Mouse (Mus musculus) cerebellum, postnatal 4 days (tissue): ENCODE measurements at regions not wholly inside any gene's neighbourhood (a gene's known extent, or its start where the extent isn't known, plus 50 kb on each side); places are given as distances from the start of the nearest gene placed in this dataset.
A peak's percentile ranks its signal among the peaks of the same experiment; 100 is the strongest.

ENCODE experiments used
- DNase-seq, 2 experiments: peaks; one replicate each; pipeline ENCODE4 v3.0.0; 2022; ENCODE audit warnings: low spot score in 2 of 2, mixed read lengths in 1 of 2

GRCm38 (mm10) chr2:139362245-139362847 lies 131.4 kb upstream of the Sptlc3 start:
- DNase-seq: no peak

DNA sequence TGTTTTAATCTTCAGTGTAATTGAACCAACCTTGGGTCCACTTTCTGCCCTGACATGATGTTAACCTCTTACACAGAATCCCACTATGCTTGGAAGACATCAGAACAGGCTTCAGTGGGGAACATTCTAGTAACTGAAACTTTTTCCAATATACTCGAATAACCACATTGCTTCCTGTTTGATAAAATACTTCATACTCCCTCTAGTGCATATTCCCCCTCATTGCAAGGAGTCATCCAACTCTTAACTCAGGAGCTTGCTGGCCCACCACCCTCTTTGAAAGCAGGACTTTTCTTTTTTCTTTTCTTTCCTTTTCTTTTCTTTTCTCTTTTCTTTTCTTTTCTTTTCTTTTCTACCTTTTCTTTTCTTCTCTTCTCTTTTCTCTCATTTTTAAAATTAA lies 123.6 kb upstream of the Sptlc3 start:
- peak in 1 of 2 experiments; percentile 16 for DNase-seq

DNA sequence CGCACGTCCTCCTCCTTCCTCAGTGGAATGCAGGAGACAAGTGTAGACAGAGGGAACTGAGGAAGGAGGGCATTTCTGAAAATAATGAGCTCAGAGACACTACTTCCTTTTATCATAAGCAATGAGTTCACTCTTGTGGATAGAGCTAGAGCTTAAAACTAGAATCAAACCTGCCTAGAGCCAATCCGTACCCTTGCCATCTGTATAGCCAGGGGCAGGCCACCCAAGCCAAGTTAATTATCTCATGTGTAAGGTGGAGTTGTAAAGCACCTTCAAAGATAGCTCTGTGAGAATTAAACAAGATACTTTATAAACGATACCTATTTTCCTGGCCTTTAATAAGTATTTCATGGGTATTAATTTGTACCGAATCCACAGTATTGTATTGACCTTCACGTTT lies 113.4 kb upstream of the Sptlc3 start:
- no peak for DNase-seq

DNA sequence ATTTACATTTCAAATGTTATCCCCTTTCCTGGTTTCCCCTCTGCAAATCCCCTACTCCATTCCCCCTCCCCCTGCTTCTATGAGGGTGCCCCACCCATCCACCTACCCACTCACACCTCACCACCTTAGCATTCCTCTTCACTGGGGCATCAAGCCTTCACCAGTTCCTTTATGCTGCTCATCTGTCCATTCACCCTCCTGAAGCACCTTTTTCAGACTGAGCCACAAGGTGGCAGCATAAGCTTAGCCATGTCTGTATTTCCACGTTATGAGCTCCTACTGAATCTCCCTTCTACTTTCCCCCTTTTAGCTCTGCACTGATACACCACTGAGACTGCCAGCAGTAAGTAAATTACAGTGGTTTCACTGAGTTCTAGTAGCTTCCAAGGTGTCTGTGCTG lies 112.1 kb upstream of the Sptlc3 start:
- DNase-seq: peak; percentile 56 to 76

DNA sequence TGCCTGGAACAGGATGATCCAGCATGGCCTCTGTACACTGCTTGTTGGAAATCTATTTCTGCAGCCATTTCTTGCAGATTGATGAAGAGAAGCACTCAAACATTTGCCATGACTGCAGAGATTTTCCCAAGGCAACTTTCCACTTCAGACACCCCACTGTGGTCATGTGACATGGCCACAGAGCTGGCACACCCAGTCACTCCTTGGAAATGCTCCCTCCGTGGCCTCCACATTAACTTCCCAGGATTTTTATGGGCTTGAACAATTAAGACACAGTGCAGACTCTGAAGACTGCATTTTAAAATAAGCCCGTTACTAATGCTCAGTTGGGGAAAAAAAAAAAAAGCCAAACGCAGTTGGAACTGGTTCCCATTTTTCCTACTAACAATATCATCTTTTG lies 80.2 kb upstream of the Sptlc3 start:
- DNase-seq: no peak

DNA sequence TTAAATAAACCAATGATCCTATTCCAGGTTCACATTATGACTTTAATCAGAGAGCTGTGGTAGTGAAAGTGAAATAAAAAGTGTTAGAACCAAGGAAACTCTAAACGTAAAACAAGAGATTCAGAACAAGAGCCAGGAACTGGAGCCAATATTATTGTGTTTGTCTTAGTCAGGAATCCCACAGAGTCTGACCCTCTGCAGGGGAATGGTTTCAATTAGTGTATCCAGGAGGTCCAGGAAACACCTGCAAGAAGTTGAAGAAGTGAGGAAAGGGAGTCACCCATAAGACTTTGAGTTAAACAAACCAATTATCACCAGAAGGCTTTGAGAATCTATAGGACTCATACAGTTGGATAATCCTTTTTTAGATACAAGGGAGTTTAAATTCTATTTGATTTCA lies 76.2 kb upstream of the Sptlc3 start:
- no peak for DNase-seq

GRCm38 (mm10) chr2:139422678-139423077 lies 71.0 kb upstream of the Sptlc3 start:
- peak in 1 of 2 experiments; percentile 4 for DNase-seq

DNA sequence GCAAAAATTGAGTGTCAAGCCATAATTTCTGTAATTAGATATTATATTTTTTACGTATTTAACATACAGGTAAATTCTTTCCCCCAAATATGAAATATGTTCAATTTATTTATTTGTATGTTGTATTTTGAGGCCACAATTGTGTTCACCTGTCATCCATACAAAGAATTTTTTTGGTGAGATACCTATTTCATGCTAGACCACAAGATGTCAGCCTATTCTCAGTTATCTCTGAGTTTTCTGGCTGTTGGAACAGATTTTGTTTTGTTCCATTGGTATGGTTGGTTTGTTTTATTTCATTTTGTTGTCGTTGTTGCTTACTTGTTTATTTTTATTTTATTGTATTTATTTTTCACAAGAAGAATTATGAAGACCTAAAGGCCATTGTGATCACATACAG lies 70.3 kb upstream of the Sptlc3 start:
- DNase-seq: no peak
